Mouse (Mus musculus) olfactory bulb, adult 2 months (tissue): Measurements from ENCODE around the gene Gm20604.

Source experiments
- CTCF ChIP-seq: fragments of 200-500 bp; IDR thresholded peaks from 2 replicates; pipeline ENCODE4 v1.5.1; 2012; ENCODE audit warnings: low read depth, mild to moderate bottlenecking, low read length, moderate library complexity; ENCODE audit not compliant: insufficient read depth
- POLR2A ChIP-seq: fragments of 200-500 bp; IDR thresholded peaks from 2 replicates; pipeline ENCODE4 v1.6.1; 2012; ENCODE audit warnings: mild to moderate bottlenecking, low read depth, low read length, moderate library complexity; ENCODE audit not compliant: insufficient read depth

DNA sequence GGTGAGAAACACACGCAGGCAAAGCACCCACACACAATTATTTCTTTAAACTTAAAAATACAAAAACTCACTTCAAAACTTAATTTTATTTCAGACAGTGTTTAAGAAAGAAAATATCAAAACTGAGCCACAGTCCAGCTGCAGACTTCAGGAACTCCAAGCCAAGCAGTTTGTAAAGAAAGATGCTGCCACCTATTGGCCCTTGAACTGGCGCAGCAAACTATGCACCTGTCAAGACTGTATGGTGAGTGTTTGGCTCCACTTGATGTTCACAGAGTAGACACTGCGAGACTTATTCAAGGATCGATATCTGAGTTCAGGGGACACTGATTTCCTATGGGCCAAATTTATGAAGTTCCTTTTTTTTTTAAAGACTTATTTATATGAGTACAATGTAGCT lies 10.5 kb upstream of the Gm20604 start:
- no peak for TF ChIP-seq POLR2A
- TF ChIP-seq CTCF = no peak
